Mouse (Mus musculus): ENCODE data around the gene Chmp2b.

DNA sequence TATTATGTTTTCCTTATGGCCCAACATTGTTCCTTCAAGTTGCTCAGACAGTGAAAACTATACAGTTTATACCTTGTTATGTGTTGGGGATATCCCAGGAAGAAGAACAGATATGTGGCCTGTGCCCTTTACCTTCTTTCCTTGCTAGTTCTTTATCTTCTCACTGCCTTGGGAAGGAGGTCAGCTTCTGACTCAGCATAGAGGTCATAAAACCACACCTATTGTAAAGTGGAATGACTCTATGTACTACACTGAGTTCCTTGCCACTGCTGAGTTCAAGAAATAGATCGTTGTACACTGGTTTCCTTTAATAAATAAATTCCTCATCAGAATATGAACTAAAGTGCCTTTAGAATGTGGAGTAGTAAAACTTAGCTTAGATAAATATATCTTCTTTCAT, 2.4 kb upstream of the Chmp2b start:
- TF ChIP-seq CTCF (conservative IDR thresholded peaks at IDR 0.05; ENCODE audit: low read length): no peak
- TF ChIP-seq POU5F1 (IDR thresholded peaks at IDR 0.05; ENCODE audit: borderline replicate concordance, low read length): no peak

All from E14TG2a.4 (cell line).